Mouse (Mus musculus): ENCODE data around the gene Tshr. TPM values are rescaled to one million over a fixed set of nuclear protein-coding genes. Genes with fewer than 3 reads are reported as not detected.

The Tshr gene
- polyA plus RNA-seq, 1 experiment from 2014 or later: 0.08 TPM

DNA sequence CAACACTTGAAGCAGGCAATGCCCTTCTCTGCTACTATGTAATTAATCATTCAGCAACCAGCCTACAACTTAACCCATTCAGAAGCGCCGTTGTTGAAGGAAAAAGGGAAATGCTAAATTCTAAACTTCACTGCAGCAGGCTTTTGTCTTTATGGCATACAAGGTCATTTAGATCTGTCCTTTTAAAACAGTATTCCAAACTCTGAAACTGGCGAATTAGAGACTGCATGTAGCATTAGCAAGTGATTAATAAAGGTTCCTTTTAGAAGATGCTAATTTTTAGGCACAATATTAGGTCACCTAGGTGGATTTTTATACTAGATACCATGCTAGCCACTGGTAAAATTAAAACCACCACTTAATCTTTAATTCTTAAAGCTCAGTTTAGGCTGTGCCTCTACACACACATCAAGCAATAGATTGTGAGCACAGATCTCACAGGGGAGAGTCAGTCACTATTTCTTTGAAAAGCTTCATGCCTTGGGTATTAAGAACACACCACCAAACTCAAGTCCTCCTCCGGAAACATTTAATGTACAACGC, 203.2 kb downstream of the Tshr start:
- DNase-seq (ENCODE audit: low spot score): peak; percentile 19

DNA sequence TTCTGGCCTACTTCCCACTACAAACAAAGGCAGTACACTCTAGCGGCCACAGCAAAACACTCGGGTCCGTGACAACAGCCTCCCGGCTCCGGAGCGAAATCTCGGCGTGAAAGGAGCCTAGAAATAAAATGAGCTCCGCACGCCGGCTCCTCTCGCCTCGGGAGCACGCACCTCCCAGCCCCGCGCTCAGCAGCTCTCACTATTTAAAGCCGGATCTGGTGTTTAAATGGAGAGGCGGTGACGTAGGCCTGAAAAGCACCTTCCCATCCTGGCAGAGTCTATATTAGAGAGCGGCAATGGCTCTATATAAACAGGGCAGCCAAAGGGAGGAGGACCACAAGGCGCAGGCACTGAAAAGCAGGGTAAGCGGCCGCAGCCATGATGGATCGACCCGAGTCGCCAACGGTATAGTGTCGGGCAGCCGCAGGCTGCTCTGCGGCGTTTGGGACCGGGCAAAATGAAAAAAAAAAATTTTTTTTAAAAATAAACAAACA, 203.9 kb downstream of the Tshr start:
- DNase-seq (ENCODE audit: low spot score): peak; percentile 93

GRCm38 (mm10) chr12:91588670-91589541, 204.5 kb downstream of the Tshr start:
- DNase-seq (ENCODE audit: low spot score): peak; percentile 62

DNA sequence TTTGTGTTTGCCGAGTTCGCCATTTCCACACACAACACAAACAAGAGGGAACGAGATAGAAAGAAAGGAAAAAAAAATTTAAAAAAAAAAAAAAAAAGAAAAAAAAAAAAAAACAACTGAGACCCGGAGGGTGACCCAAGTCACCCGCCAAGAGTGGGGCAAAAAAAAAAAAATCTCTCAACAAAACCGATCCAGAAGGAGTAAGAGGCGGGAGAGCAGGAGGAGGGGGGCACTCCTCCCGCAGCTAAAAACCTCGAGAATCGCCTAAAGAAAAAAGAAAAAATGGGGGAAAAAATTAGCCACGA, 205.1 kb downstream of the Tshr start:
- no peak for DNase-seq (ENCODE audit: low spot score)

GRCm38 (mm10) chr12:91589847-91590690, 205.7 kb downstream of the Tshr start, which contains the start of gene Gtf2a1:
Gene Gtf2a1, minus strand, starts transcription at chr12:91590487.
- peak; percentile 97 for DNase-seq (ENCODE audit: low spot score)

GRCm38 (mm10) chr12:91590716-91591115, 206.4 kb downstream of the Tshr start:
- no peak for DNase-seq (ENCODE audit: low spot score)

GRCm38 (mm10) chr12:91591191-91591590, 206.8 kb downstream of the Tshr start:
- DNase-seq (ENCODE audit: low spot score): no peak

- no peak for DNase-seq (ENCODE audit: low spot score)
Observed at GRCm38 (mm10) chr12:91592128-91592527, 207.8 kb downstream of the Tshr start.

Other genes with a start within 250 kb of the Tshr start
- gene Cep128, start 154 bp upstream of the Tshr start, polyA plus RNA-seq (2015; fragmentation: Nextera tagmentation; extraction: Ambion mirVana): 8.1 and 8.8 TPM in 2 replicates
- gene Gtf2a1, start 205.9 kb downstream of the Tshr start, polyA plus RNA-seq (2015; fragmentation: Nextera tagmentation; extraction: Ambion mirVana): 31.0 and 36.6 TPM in 2 replicates

All from thymus, postnatal 0 days (tissue).